Mouse (Mus musculus) brain, embryonic 18.5 days (tissue): ENCODE results near the gene A830031A19Rik.

ENCODE experiments used
- DNase-seq: peaks from one replicate; pipeline ENCODE4 v3.0.0-alpha.2; 2012; ENCODE audit warnings: low read depth, low spot score

Gene A830031A19Rik

GRCm38 (mm10) chr11:24076821-24077730, 2.2 kb upstream of the A830031A19Rik start:
- DNase-seq = no peak

- peak; percentile 79 for DNase-seq
Observed at GRCm38 (mm10) chr11:24076127-24076650, 1.3 kb upstream of the A830031A19Rik start.

GRCm38 (mm10) chr11:24075486-24076126, 752 bp upstream of the A830031A19Rik start:
- DNase-seq = no peak

DNA sequence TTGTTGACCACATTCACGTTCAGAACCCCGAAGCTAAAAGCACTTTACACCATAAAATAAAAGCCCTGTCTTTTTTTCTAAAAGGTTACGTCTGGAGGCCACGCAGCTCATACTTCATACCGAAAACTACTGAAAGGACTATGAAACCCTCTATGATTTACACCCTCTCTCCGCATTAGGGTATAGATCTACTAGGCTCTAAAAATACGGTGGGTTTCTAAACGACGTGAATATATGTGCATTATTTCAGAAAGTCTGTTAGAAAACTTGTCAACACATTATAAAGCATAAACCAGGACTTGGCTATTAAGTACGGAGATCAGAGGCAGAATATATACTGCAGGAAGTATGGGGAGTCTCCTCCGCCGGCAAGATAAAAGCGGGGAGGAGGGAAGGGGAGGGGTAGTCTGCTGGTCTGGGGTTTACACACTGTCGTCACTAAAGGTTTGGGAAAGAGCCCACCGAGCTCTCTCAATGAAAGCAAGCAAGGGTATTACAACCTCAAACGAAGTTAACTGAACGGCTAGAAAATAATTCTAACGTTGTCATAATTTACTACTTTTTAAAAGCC, 748 bp downstream of the A830031A19Rik start:
- no peak for DNase-seq

DNA sequence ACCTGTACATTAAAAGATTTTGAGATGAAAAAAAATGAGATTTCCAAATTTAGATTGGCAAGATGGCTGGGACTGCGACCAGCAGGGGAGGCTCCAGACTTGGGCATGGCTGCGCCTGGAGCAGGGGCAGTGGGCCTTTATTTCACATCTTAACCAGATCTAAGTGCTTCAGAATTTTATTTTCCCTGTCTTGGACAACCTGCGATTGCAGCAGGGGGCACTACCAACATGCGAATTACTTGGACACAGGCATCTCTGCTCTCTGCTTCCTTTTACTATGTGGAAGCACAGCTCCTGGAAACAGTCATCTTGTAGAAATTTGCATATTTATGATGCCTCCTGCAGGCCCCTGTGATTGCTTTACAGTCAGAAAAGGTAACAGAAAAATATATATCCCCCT, 9.5 kb downstream of the A830031A19Rik start:
- DNase-seq = no peak

GRCm38 (mm10) chr11:24064221-24064620, 10.6 kb downstream of the A830031A19Rik start:
- no peak for DNase-seq

GRCm38 (mm10) chr11:24062495-24063096, 12.3 kb downstream of the A830031A19Rik start:
- no peak for DNase-seq

DNA sequence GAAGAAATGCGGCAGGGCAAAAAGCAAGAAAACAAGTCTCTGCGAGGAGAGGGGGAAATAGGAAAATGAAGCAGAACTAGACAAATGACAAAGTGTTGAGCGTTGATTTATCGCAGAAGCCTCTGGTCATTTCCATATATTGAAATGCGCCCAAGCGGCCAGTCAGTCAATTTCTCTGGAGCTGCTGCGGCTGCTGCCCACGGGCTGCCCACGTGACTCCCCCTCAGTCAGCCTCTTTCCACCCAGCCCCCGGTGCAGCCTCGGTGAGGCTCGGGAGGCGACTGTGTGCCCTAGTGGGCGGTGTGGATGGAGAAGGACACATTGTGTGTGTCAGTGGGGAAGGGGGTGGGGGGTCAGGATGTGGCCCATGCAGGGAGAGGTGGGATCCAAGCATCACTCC, 13.0 kb downstream of the A830031A19Rik start:
- DNase-seq = no peak

DNA sequence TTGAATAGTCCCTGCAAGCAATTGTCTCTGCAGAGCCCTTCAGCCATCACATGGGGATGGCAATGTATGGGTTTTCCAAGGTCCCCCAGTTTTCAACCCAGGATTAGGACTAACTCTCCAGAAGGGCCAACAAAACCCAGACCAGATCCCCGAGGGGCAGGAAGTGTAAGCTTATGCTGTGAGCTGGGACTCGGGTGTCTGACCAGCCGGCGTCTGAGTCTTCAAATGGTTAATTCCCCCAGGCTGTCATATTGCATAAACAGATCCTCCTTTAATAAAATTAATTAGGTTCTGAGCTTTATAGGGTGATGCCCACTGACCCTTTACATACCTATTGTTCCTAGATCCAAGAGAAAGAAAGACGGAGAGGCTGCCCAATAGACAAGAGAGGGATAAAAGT, 14.4 kb downstream of the A830031A19Rik start:
- no peak for DNase-seq

DNA sequence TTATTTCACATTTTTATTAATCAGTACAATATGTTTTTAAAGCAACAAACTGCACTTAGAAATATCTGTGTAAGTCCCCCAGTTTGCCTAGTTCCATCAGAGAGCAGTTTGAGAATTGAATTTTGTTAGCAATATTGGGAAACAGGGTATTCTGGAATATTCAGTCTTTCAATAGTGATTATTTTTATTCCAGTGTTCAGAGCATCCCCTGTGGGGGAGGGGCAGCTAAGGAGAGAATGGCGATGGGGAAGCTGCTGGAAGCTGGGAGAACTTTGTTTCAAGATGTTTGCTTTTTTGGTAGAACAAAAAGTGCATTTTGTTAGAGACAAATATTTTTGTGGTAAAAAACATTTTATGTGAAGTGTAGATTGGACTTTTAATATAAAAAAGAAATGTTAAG, 15.7 kb downstream of the A830031A19Rik start:
- DNase-seq = no peak

DNA sequence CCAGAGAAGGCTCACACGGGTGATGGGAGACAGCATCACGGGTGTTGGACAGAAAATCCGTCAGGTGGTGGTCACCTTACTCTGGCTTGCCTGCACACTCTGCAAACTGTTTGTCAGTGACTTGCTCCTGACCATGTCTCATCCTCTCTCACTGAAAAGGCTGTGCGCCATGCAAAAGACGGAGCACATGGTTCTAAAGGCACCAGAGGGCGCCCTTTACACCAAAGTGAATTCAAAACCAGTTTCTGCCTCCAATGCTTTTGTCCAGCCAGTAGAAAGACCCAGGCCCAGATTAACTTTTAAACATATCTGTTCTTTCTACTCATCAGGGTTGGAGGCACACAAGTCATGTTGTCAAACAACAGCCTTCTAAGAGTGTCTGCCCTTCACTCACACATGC, 22.0 kb downstream of the A830031A19Rik start:
- no peak for DNase-seq

DNA sequence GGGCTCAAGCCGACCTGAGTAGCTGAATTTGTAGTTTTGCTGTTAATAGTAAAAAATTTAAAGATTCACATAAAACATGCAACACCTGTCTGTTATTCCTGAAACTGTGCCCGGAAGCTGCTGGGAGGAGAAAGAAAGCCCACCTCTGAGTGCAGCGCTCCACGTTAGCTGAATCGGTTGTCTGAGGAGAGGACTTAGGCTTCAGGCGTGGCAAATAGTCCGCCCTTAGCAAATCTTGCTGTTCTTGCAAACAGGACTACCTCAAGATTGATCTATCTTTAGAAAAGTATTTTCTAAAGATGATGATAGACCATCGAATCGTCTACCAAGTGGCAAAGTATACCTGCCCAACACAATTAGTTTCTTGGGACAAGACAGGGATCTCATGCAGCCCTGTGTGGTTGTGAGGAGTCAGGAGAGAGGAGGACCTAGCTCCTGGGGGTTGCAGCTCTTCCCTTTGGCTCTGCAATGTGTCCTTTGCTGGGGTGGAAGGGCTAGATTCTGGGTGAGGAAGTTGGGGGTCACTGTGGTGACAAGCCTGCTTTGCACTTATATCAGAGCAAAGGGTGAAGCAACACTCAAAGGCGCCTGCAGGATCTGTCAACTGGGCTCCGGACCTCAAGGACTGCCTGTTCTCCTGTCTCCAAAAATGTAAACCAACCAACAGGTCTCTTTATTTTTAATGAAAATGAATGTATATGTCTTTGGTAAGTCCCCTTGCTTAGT, 24.7 kb downstream of the A830031A19Rik start:
- no peak for DNase-seq

GRCm38 (mm10) chr11:24049226-24050031, 25.4 kb downstream of the A830031A19Rik start:
- no peak for DNase-seq

DNA sequence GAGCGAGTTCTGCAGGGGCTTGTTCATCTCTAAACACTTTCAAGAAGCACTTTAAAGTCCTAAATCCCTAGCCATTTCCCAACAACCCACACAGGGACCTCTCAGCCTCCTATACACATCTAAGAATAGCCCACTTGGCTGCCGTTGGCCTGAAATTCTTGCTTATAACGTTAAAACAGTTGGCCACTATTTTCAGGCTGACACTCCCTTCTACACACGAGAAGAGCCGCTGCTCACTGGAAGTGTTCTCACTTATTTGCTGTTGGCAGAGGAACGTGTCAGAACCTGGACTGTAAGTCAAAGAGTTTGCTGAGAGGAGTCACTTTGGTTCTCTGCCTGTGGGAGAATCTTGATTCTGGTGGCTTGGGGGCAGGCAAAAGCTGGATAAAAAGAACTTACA, 30.8 kb downstream of the A830031A19Rik start:
- no peak for DNase-seq

- DNase-seq = no peak
Observed at GRCm38 (mm10) chr11:24020760-24021159, 54.1 kb downstream of the A830031A19Rik start.

DNA sequence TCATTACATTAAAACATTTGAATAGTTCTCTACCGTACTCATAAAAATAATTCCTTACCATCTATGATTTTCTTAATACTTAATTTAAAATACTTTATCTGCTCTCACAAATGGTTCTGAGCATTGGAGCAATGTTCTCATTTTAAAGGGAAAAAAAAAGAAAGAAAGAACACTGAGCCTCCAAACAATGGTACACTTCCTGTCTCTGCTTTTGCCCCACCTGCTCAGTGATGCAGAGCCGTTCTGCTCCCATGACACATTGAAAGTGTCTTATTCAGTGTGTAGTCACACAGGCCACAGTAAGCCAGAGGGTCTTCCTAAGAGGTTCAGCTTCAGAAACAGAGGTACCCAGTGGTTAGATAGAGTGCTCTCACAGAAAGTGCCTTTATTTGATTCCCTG, 56.1 kb downstream of the A830031A19Rik start:
- DNase-seq = no peak

DNA sequence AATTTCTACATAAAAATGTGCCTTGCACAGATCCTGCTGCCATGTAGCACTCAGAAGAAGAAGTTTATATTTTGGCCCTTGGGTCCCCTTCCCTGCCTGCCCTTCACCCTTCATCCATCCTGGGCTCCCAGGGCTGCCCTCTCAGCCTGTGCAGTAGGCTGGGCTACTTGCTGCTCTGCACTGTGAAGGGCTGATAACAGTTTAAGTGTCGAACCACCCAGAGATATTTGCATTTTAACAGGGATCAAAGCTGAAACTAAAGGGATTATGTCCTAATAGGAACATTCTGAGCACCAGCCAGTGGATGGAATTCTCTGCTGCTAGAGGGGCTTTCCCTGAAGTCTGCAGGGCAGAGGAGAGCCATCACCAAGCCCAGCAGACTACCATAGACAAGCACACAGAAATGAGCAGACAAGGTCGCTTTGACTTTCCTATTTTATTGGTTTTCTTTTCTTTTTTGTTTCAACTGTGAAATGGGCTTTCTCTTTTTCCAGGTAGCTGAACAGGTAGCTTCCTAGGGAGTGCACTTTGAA, 58.1 kb downstream of the A830031A19Rik start:
- no peak for DNase-seq

- DNase-seq = no peak
Observed at GRCm38 (mm10) chr11:24016049-24016448, 58.8 kb downstream of the A830031A19Rik start.

DNA sequence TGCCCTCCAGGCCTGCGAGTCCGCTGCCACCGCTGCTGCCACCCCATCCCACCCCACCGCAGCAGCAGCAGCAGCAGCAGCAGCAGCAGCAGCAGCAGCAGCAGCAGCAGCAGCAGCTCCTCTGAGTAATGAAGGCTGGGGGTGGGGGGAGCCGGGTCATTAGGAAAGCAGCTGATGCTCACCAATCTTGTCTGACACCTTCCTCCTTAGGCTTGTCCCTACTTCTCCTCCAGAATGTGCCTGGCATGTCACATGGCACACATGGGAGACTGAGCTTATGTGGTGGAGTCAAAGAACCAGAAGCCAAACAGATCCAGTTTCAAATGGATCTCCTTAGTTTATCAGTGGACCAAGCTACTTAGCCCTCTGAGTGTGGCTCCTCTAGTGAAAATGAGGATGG, 60.2 kb downstream of the A830031A19Rik start:
- DNase-seq = no peak

DNA sequence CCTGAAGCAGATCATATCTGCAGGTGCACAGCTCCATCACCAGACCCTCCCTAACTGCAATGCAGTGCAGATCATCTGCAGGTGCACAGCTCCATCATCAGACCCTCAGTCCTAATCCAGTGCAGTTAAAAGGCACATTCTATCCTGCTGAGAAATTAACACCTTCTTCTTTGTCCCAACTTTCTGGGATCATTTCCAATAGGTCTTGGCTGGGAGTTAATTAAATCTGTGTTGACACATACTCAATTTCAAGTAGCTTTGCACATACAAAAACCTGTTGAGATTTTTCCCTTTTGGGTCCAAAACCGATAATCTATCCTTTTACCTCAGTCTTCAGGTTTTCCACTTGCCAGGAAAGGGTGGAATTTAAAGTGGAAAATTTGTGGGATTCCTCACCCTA, 62.6 kb downstream of the A830031A19Rik start:
- DNase-seq = no peak
